Mouse (Mus musculus): ENCODE measurements around the gene Ccdc93.

DNA sequence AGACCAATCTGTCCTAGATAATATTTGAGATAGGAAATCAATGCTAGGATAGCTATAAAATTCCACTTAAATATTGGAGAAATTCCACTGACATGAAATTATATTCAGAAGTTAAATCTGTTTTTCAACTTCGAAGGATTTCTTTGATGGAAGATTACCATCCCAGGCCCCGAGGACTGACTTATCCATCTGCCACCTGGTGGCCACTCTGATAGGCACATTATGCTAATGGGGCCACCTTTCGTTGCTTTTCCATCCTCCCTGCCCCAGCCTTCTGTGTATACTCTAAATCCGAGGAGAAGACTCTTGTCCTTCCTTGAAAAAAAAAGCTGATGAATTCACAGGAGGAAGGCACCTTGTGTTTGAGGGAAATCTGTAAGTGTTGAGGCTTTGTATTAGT lies 11.8 kb upstream of the Ccdc93 start:
- TF ChIP-seq GATA1 (IDR thresholded peaks at IDR 0.05; ENCODE audit: borderline replicate concordance, low read length) (no peak), FLI1 (IDR thresholded peaks at IDR 0.05; ENCODE audit: low read length) (no peak)

Data from megakaryocyte, embryonic 14.5 days (primary cell).